Mouse (Mus musculus) forebrain, embryonic 14.5 days (tissue): Measurements from ENCODE around the gene Tph2. TPM values are rescaled to one million over a fixed set of nuclear protein-coding genes. Genes with fewer than 3 reads are reported as not detected.
A peak's percentile ranks its signal among the peaks of the same experiment; 100 is the strongest.
"Not testable (repeated sequence)": the region's sequence is repeated elsewhere in the genome, so short reads cannot be mapped to it uniquely, and the experiment has no call there.

ENCODE experiments used
- ATAC-seq: fragments of 200-750 bp; cut with Nextera tagmentation; 2 replicates; pipeline ENCODE4 v1.8.0; 2017; ENCODE audit warnings: mild to moderate bottlenecking, moderate library complexity
- DNase-seq: peaks from one replicate; pipeline ENCODE4 v3.0.0-alpha.2; 2015; ENCODE audit warnings: low spot score
- H3K27ac ChIP-seq: fragments of 300-500 bp; sonication (generic); 2 replicates; pipeline ENCODE4 v1.5.1; 2014; ENCODE audit warnings: low read depth, mild to moderate bottlenecking, control low read depth, low read length, moderate library complexity
- H3K27me3 ChIP-seq: fragments of 300-500 bp; sonication (generic); replicated peaks from 2 replicates; pipeline ENCODE4 v1.6.1; 2014; ENCODE audit warnings: low read length, control low read depth, mixed read lengths; ENCODE audit not compliant: control insufficient read depth, insufficient read depth
- H3K36me3 ChIP-seq: fragments of 300-500 bp; sonication (generic); 2 replicates; pipeline ENCODE4 v1.6.1; 2014; ENCODE audit warnings: low read length, control low read depth; ENCODE audit not compliant: control insufficient read depth, insufficient read depth
- H3K4me1 ChIP-seq: fragments of 300-500 bp; sonication (generic); 2 replicates; pipeline ENCODE4 v1.6.1; 2014; ENCODE audit warnings: antibody characterized with exemption, low read length, control low read depth; ENCODE audit not compliant: control insufficient read depth, insufficient read depth
- H3K4me2 ChIP-seq: fragments of 300-500 bp; sonication (generic); 2 replicates; pipeline ENCODE4 v1.6.1; 2014; ENCODE audit warnings: mild to moderate bottlenecking, control low read depth, low read length
- H3K4me3 ChIP-seq: fragments of 300-500 bp; sonication (generic); 2 replicates; pipeline ENCODE4 v1.5.1; 2014; ENCODE audit warnings: low read depth, low read length, control low read depth
- H3K9ac ChIP-seq: fragments of 300-500 bp; sonication (generic); 2 replicates; pipeline ENCODE4 v1.6.1; 2014; ENCODE audit warnings: mild to moderate bottlenecking, low read length, control low read depth, moderate library complexity
- H3K9me3 ChIP-seq: fragments of 300-500 bp; sonication (generic); replicated peaks from 2 replicates; pipeline ENCODE4 v1.6.1; 2016; ENCODE audit warnings: low read length, control low read depth, mixed read lengths; ENCODE audit not compliant: control insufficient read depth
- WGBS: fragments of 180-500 bp; shearing (Covaris S2); extraction: QIAGEN DNeasy Blood & Tissue Kit; methylation state at CpG from one replicate; pipeline ENCODE4 v1.1.7; 2014; 5-methylcytosine and 5-hydroxymethylcytosine counted together
- polyA plus RNA-seq: library from polyadenylated mRNA; unstranded; fragments of >200 nt; fragmentation: Nextera tagmentation; extraction: Ambion mirVana; gene quantifications from 2 replicates; pipeline ENCODE4 v1.2.1, GENCODE M21; 2014

The Tph2 gene
- polyA plus RNA-seq, 1 experiment from 2014 or later = 0.19 TPM

DNA sequence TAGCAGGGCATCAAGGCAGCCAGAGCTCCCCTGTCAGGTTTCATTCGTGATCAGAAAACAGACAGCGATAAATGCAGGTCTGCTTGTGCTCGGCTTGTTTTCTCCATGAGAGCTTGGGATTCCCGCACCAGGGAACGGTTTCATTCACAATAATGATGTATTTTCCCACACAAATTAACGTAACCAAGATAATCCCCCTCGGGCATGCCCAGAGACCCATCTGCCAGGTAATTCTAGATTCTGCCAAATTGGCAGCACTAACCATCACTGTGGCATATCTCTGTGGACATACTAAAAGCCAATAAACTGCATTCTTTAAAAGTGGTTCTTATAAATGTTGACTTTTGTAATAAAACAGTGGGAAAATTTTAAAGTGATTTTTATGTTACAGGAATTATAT is 6.4 kb upstream of the Tph2 start:
- 50% methylated on average over 7 of the region's 7 CpGs for WGBS
- ATAC-seq (peak; percentile 77; the same call in 1 of the 2 replicates), DNase-seq (peak; percentile 76)
- H3K9me3 ChIP-seq = no peaks in the 10 kb centered on the region
- H3K27ac ChIP-seq = no peak overlapping the region
- H3K27me3 ChIP-seq = no peaks in the 10 kb centered on the region
- no peaks in the 10 kb centered on the region for H3K36me3 ChIP-seq
- H3K4me1 ChIP-seq = no peaks in the 10 kb centered on the region
- no peak overlapping the region for H3K9ac ChIP-seq
- no peak overlapping the region for H3K4me3 ChIP-seq
- H3K4me2 ChIP-seq = no peak overlapping the region

- ATAC-seq = peak; percentile 33; the same call in 1 of the 2 replicates
- DNase-seq = peak; percentile 61
- H3K4me1 ChIP-seq = no peaks in the 10 kb centered on the region
- H3K36me3 ChIP-seq = no peaks in the 10 kb centered on the region
- no peak overlapping the region for H3K4me3 ChIP-seq
- no peaks in the 10 kb centered on the region for H3K9me3 ChIP-seq
- no peaks in the 10 kb centered on the region for H3K27me3 ChIP-seq
- no peak overlapping the region for H3K4me2 ChIP-seq
- H3K9ac ChIP-seq = no peak overlapping the region
- H3K27ac ChIP-seq = no peak overlapping the region
- WGBS = 86% methylated on average over 1 of the region's 1 CpGs
Observed at GRCm38 (mm10) chr10:115187390-115187789, 2.6 kb upstream of the Tph2 start.

- H3K4me1 ChIP-seq = no peaks in the 10 kb centered on the region; the same call in 1 of the 2 replicates
- no peak overlapping the region for H3K27ac ChIP-seq
- WGBS = 69% methylated on average over 3 of the region's 3 CpGs
- ATAC-seq (no peak), DNase-seq (no peak)
- no peaks in the 10 kb centered on the region for H3K9me3 ChIP-seq
- no peak overlapping the region for H3K4me3 ChIP-seq
- H3K9ac ChIP-seq = no peak overlapping the region
- no peaks in the 10 kb centered on the region for H3K27me3 ChIP-seq
- H3K4me2 ChIP-seq = no peak overlapping the region
- H3K36me3 ChIP-seq = no peaks in the 10 kb centered on the region
Observed at GRCm38 (mm10) chr10:115181034-115181433, 3.8 kb downstream of the Tph2 start.

DNA sequence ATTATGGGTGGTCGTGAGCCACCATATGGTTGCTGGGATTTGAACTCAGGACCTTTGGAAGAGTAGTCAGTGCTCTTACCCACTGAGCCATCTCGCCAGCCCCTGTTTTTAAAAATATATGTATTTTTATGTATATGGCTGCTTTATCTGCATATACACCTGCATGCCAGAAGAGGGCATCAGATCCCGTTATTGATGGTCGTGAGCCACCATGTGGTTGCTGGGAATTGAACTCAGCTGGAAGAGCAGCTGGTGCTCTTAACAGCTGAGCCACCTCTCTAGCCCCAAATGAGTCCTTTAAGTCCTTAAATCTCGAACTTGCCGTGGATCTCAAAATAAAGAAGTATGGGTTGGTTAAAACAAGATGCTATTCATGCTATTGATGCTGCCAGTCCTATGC is 6.8 kb downstream of the Tph2 start:
- H3K4me2 ChIP-seq, H3K27ac ChIP-seq, H3K4me3 ChIP-seq, H3K27me3 ChIP-seq, DNase-seq, ATAC-seq, H3K36me3 ChIP-seq, H3K9ac ChIP-seq, H3K9me3 ChIP-seq: not testable (repeated sequence)
- peaks cover 12% of the 10 kb centered on the region for H3K4me1 ChIP-seq
- WGBS = 74% methylated on average over 6 of the region's 6 CpGs

DNA sequence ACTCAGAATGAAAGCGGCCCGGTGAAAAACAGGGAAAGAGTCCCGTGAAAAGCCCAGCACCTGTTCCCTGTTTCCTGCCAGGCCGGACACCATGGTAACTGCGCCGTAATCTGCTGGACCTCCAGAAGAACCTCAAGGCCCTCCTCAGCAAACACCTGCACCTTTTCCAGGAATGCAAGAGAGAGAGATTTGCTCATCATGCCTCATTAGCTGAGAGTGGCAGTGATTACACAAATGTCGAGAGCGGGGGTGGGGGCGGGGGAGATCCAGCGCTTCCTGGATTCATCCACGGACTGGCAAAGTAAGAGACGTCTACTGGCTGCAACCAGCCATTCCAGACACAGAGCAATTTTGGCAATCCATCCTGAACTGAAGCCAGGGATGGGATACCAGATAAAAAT is 9.2 kb downstream of the Tph2 start:
- DNase-seq = peak; percentile 74
- Histone ChIP-seq H3K27ac (no peak overlapping the region), H3K4me3 (no peak overlapping the region), H3K9me3 (no peaks in the 10 kb centered on the region), H3K4me1 (peaks cover 20% of the 10 kb centered on the region), H3K36me3 (no peaks in the 10 kb centered on the region), H3K4me2 (peak overlapping the region; percentile 24; the same call in 1 of the 2 replicates), H3K9ac (no peak overlapping the region; the same call in 1 of the 2 replicates), H3K27me3 (no peaks in the 10 kb centered on the region)
- peak; percentile 54; the same call in 1 of the 2 replicates for ATAC-seq
- WGBS = 42% methylated on average over 12 of the region's 12 CpGs

DNA sequence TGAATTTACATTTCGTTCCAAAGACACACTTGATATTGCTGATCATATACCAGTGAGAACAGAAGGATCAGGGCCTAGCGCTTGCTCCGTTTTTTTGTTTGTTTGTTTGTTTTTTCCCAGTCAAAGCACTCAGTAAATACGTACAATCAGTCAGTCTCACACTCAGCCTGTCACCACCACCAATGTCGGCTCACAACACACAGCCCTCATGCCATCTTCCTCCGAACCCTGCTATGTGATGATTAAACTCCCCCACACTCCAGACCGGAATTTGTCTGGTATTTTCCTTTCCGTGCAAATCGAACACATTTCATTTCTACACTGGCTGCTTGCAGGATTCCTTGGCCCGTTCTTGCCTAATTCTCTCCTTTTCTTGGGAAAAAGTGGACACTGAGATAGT is 11.5 kb downstream of the Tph2 start:
- 80% methylated on average over 10 of the region's 10 CpGs for WGBS
- Histone ChIP-seq H3K4me3 (no peak overlapping the region), H3K4me2 (no peak overlapping the region), H3K9ac (no peak overlapping the region), H3K4me1 (peaks cover 20% of the 10 kb centered on the region), H3K27me3 (no peaks in the 10 kb centered on the region), H3K36me3 (no peaks in the 10 kb centered on the region), H3K27ac (no peak overlapping the region), H3K9me3 (no peaks in the 10 kb centered on the region)
- ATAC-seq = no peak
- DNase-seq = no peak

DNA sequence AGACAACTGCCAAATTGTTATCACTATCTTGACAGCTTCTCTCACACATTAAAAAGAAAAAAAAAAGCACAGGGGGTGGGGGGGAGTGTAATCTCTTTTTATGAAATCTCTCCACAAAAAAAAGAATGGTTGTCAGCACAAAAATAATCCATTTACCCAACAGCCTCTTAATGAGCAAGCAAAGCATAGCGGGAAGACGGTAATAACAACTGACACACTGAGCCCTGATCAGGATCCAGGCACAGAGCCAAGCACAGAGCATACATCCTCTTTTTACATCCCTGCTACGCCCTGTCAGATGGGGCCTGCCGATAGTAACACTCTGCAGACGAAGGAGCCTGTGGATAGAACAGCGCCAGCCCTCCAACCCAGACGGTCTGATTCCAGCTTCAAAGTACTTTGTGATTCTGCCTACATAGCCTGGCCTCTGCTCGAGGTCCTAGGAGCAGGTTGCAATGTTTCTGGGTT is 13.4 kb downstream of the Tph2 start:
- DNase-seq (peak; percentile 92), ATAC-seq (peak; percentile 89)
- no peak overlapping the region for H3K4me3 ChIP-seq
- no peak overlapping the region for H3K4me2 ChIP-seq
- no peaks in the 10 kb centered on the region for H3K27me3 ChIP-seq
- peaks cover 20% of the 10 kb centered on the region for H3K4me1 ChIP-seq
- no peak overlapping the region for H3K9ac ChIP-seq
- no peaks in the 10 kb centered on the region for H3K9me3 ChIP-seq
- H3K36me3 ChIP-seq = no peaks in the 10 kb centered on the region
- no peak overlapping the region for H3K27ac ChIP-seq
- 18% methylated on average over 8 of the region's 8 CpGs for WGBS

DNA sequence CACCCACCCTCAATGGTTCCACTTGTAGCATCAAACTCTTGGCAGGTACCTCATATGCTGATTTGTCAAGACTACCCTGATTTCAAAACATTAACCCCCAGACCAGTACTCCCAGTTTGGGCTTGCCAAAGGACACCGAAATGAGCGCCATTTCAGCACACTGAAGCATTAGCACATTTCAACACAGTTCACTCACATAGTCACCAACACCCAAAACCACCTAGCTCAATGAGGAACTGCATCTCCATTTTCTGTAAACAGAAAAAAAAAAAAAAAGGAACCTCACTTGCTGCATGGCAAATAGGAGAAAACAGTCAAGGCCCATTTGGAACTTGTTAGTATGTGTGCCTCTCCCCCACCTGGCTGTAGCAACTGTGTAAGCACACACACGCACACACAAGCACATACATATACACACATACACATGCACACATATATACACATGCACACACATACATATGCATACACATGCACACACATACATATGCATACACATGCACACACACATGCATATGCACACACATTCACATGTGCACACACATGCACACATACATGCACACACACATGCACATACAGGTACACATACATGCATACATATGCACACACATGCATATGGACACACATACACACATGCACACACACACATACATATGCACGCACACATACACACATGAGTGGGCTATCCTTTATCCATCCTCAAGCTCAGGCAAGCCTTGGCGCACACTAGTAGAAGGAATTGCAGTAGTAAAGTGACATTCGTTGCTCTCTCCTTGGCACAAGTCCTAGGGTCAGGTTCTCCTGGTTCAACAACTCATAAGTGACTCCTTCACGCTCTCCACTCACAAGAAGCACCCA is 14.1 kb downstream of the Tph2 start:
- DNase-seq = no peak
- H3K9me3 ChIP-seq = no peaks in the 10 kb centered on the region
- H3K27me3 ChIP-seq = no peaks in the 10 kb centered on the region
- peak overlapping the region; percentile 50; the same call in 1 of the 2 replicates for H3K27ac ChIP-seq
- WGBS = 73% methylated on average over 7 of the region's 7 CpGs
- peaks cover 17% of the 10 kb centered on the region for H3K4me1 ChIP-seq
- H3K9ac ChIP-seq = no peak overlapping the region
- no peaks in the 10 kb centered on the region for H3K36me3 ChIP-seq
- no peak overlapping the region for H3K4me3 ChIP-seq
- peak; percentile 15; the same call in 1 of the 2 replicates for ATAC-seq
- no peak overlapping the region for H3K4me2 ChIP-seq

GRCm38 (mm10) chr10:115169410-115169809 is 15.4 kb downstream of the Tph2 start:
- H3K4me1 ChIP-seq = peaks cover 8% of the 10 kb centered on the region
- no peak for ATAC-seq
- no peak overlapping the region for H3K9ac ChIP-seq
- H3K27ac ChIP-seq = no peak overlapping the region
- no peaks in the 10 kb centered on the region for H3K9me3 ChIP-seq
- H3K4me3 ChIP-seq = no peak overlapping the region
- H3K27me3 ChIP-seq = no peaks in the 10 kb centered on the region
- 28% methylated on average over 9 of the region's 9 CpGs for WGBS
- H3K4me2 ChIP-seq = no peak overlapping the region
- no peaks in the 10 kb centered on the region for H3K36me3 ChIP-seq
- DNase-seq = no peak
